Mouse (Mus musculus): Measurements from ENCODE around the gene Car10. TPM values are rescaled to one million over a fixed set of nuclear protein-coding genes. Genes with fewer than 3 reads are reported as not detected.

Gene Car10
- polyA plus RNA-seq, 1 experiment = 0.55 TPM

DNA sequence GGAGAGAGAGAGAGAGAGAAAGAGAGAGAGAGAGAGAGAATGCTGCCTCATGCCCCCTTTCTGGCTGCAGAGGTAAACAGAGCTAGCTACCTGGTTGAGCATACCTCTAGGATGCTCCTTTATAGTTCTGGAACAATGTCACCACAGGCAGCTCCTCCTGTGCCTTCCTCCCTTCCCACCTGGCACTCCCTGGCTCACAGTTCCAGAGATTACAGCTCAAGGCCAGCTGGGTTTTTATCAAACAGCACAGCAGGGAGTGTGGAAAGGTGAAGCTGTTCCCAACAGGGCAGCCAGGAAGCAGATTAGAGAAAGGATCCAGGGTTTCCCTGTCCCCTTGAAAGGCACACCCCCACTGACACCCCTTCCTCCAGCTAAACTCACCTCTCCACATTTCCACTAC, 517.0 kb downstream of the Car10 start:
- no peaks in the 10 kb centered on the region for H3K4me1 ChIP-seq (ENCODE audit: control insufficient read depth, insufficient read depth, low read length)
- no peak overlapping the region for H3K27ac ChIP-seq (ENCODE audit: control insufficient read depth, insufficient read depth, low read depth, low read length, poor library complexity)
- H3K4me3 ChIP-seq (replicated peaks; ENCODE audit: control insufficient read depth, low read depth, low read length) = no peak overlapping the region
- TF ChIP-seq CTCF (IDR thresholded peaks at IDR 0.05; ENCODE audit: control insufficient read depth, insufficient read depth, low read length) (no peak), POLR2A (IDR thresholded peaks at IDR 0.05; ENCODE audit: borderline replicate concordance, control insufficient read depth, low read depth, low read length) (no peak)

- WGBS = 71% methylated on average over 5 of the region's 5 CpGs
- TF ChIP-seq CTCF (IDR thresholded peaks at IDR 0.05; ENCODE audit: control insufficient read depth, insufficient read depth, low read length) (no peak), POLR2A (IDR thresholded peaks at IDR 0.05; ENCODE audit: borderline replicate concordance, control insufficient read depth, low read depth, low read length) (no peak)
- no peak overlapping the region for H3K27ac ChIP-seq (ENCODE audit: control insufficient read depth, insufficient read depth, low read depth, low read length, poor library complexity)
- no peak overlapping the region for H3K4me3 ChIP-seq (replicated peaks; ENCODE audit: control insufficient read depth, low read depth, low read length)
- no peaks in the 10 kb centered on the region for H3K4me1 ChIP-seq (ENCODE audit: control insufficient read depth, insufficient read depth, low read length)
Measured at GRCm38 (mm10) chr11:93623605-93624004, 525.8 kb downstream of the Car10 start.

DNA sequence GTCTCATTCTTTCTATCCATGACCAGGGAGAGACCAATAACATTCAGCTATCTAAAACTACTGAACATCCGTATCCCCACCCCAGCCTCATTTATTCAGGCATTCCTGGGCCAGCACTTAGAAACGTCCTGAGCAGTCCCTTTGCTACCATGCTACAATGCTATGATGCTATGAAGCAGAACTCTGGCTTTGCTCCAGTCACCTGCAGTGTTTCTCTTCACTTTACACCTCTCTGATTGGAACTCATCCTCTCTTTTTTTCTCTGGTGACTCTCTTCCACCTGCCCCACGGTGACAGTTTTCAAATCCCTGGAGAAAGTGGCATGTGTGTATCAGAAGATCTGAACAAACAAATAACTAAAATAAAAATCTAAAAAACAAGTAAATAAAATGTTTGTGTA, 541.6 kb downstream of the Car10 start:
- no peak overlapping the region for H3K27ac ChIP-seq (ENCODE audit: control insufficient read depth, insufficient read depth, low read depth, low read length, poor library complexity)
- no peak overlapping the region for H3K4me3 ChIP-seq (replicated peaks; ENCODE audit: control insufficient read depth, low read depth, low read length)
- H3K4me1 ChIP-seq (ENCODE audit: control insufficient read depth, insufficient read depth, low read length) = no peaks in the 10 kb centered on the region
- WGBS = 68% methylated on average over 3 of the region's 3 CpGs
- TF ChIP-seq POLR2A (IDR thresholded peaks at IDR 0.05; ENCODE audit: borderline replicate concordance, control insufficient read depth, low read depth, low read length) = no peak
- TF ChIP-seq CTCF (IDR thresholded peaks at IDR 0.05; ENCODE audit: control insufficient read depth, insufficient read depth, low read length) = no peak

DNA sequence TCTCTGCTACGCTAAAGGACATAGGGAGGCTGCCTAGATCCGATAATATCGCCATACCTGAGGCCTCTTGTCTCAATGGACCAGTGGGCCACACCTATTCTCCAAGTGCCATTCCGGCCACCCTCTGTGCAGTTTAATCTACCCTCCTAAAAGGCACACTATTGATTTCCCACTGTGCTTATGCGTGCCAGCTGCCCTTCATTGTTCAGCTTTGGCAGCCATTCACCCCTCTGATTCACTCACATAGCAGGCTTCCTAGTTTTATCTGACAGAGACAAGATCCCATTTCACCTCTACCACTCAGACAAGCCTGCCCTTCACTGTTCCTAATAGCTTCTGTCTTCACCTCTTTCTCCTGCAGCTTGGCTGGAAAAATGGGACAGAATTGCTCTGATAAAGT, 543.1 kb downstream of the Car10 start:
- 75% methylated on average over 5 of the region's 5 CpGs for WGBS
- H3K4me1 ChIP-seq (ENCODE audit: control insufficient read depth, insufficient read depth, low read length) = no peaks in the 10 kb centered on the region
- no peak overlapping the region for H3K4me3 ChIP-seq (replicated peaks; ENCODE audit: control insufficient read depth, low read depth, low read length)
- TF ChIP-seq CTCF (IDR thresholded peaks at IDR 0.05; ENCODE audit: control insufficient read depth, insufficient read depth, low read length) = no peak
- TF ChIP-seq POLR2A (IDR thresholded peaks at IDR 0.05; ENCODE audit: borderline replicate concordance, control insufficient read depth, low read depth, low read length) = no peak
- no peak overlapping the region for H3K27ac ChIP-seq (ENCODE audit: control insufficient read depth, insufficient read depth, low read depth, low read length, poor library complexity)

- no peak overlapping the region for H3K4me3 ChIP-seq (replicated peaks; ENCODE audit: control insufficient read depth, low read depth, low read length)
- H3K27ac ChIP-seq (ENCODE audit: control insufficient read depth, insufficient read depth, low read depth, low read length, poor library complexity) = no peak overlapping the region
- 76% methylated on average over 1 of the region's 1 CpGs for WGBS
- no peak for TF ChIP-seq POLR2A (IDR thresholded peaks at IDR 0.05; ENCODE audit: borderline replicate concordance, control insufficient read depth, low read depth, low read length)
- TF ChIP-seq CTCF (IDR thresholded peaks at IDR 0.05; ENCODE audit: control insufficient read depth, insufficient read depth, low read length) = no peak
- no peaks in the 10 kb centered on the region for H3K4me1 ChIP-seq (ENCODE audit: control insufficient read depth, insufficient read depth, low read length)
Measured at GRCm38 (mm10) chr11:93642331-93642730, 544.5 kb downstream of the Car10 start.

GRCm38 (mm10) chr11:93643006-93643405, 545.2 kb downstream of the Car10 start:
- TF ChIP-seq CTCF (IDR thresholded peaks at IDR 0.05; ENCODE audit: control insufficient read depth, insufficient read depth, low read length) = no peak
- no peak for TF ChIP-seq POLR2A (IDR thresholded peaks at IDR 0.05; ENCODE audit: borderline replicate concordance, control insufficient read depth, low read depth, low read length)
- 69% methylated on average over 4 of the region's 4 CpGs for WGBS
- Histone ChIP-seq H3K27ac (ENCODE audit: control insufficient read depth, insufficient read depth, low read depth, low read length, poor library complexity) (no peak overlapping the region), H3K4me1 (ENCODE audit: control insufficient read depth, insufficient read depth, low read length) (no peaks in the 10 kb centered on the region), H3K4me3 (replicated peaks; ENCODE audit: control insufficient read depth, low read depth, low read length) (no peak overlapping the region)

DNA sequence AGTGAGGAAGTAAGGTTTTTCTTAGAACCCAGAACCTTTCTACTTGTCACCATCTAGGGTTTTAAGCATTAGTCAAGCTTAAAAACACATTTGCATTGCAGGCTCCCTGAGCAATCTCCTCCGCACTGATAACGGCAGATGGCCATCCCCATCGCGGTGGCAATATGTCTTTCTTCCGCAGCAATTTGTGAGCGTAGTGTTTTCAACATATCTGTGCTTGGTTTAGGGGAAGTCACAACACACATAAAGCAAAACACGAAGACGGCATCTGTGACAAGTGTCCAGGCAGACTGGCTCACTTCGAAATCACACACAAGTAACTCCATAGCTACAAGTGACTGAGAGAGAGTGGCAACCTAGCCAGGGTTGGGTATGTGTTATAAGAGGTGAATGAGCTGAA, 545.6 kb downstream of the Car10 start:
- WGBS = 87% methylated on average over 9 of the region's 9 CpGs

DNA sequence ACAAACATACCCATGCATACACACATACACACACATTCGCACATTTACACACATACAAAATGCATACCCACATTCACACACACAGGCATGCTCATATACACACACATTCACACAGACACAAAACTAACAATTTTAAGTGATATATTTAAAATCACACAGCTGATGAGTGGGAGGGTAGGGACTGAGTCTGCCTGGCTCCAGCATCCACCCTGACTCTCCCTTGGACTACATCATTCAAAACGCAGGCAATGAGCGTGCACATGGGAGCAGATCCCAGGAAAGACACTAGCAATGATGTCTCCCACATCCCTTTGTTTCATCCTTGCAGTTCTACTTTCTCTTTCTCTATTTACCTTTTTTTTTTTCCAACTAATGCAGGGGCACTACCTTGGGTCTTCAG, 548.4 kb downstream of the Car10 start:
- 79% methylated on average over 3 of the region's 3 CpGs for WGBS
- Histone ChIP-seq H3K4me3 (replicated peaks; ENCODE audit: control insufficient read depth, low read depth, low read length) (no peak overlapping the region), H3K27ac (ENCODE audit: control insufficient read depth, insufficient read depth, low read depth, low read length, poor library complexity) (no peak overlapping the region), H3K4me1 (ENCODE audit: control insufficient read depth, insufficient read depth, low read length) (no peaks in the 10 kb centered on the region)
- TF ChIP-seq POLR2A (IDR thresholded peaks at IDR 0.05; ENCODE audit: borderline replicate concordance, control insufficient read depth, low read depth, low read length) (no peak), CTCF (IDR thresholded peaks at IDR 0.05; ENCODE audit: control insufficient read depth, insufficient read depth, low read length) (no peak)

More for the DNA sequence above, 545.6 kb downstream of the Car10 start:
- Histone ChIP-seq H3K4me3 (replicated peaks; ENCODE audit: control insufficient read depth, low read depth, low read length) (no peak overlapping the region), H3K4me1 (ENCODE audit: control insufficient read depth, insufficient read depth, low read length) (no peaks in the 10 kb centered on the region), H3K27ac (ENCODE audit: control insufficient read depth, insufficient read depth, low read depth, low read length, poor library complexity) (no peak overlapping the region)
- TF ChIP-seq POLR2A (IDR thresholded peaks at IDR 0.05; ENCODE audit: borderline replicate concordance, control insufficient read depth, low read depth, low read length) = no peak

Measured in bone marrow, adult 2 months (tissue).